Mouse (Mus musculus) spleen, adult 2 months (tissue): ENCODE results near the gene Grip1.

ENCODE experiments used
- CTCF ChIP-seq: fragments of 200-500 bp; IDR thresholded peaks from 2 replicates; pipeline ENCODE4 v1.5.1; 2011; ENCODE audit warnings: mild to moderate bottlenecking, inconsistent platforms; ENCODE audit not compliant: insufficient read depth, insufficient read length, insufficient replicate concordance; ENCODE audit errors: extremely low read depth
- POLR2A ChIP-seq: fragments of 200-500 bp; IDR thresholded peaks from 2 replicates; pipeline ENCODE4 v1.6.1; 2011; ENCODE audit warnings: low read depth, low read length, inconsistent platforms

DNA sequence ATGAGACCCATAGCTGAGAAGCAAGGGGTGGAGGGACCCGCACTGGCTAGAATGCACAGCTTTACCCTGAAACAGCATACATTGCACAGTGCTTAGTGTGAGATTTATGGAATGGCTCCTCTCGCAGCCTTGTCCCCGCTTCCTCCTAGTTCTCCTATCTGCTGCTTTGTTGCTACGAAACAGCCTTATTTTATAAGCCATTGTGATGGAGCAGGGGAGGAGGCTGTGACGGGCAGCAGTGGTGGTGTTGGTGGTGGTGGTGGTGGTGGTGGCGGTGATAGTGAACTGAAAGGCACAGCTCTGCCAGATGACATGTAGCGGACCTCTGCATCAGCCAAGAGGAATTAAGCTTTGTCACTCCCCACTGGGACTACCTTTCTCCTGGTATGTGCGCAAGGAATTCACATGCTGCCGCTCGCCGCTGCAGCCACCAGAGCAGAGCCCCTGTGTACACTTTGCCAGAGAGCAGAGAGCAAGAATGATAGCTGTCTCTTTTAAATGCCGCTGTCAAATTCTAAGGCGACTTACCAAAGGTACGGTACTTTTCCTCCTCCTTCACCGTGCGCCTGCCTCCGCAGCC, 365.6 kb downstream of the Grip1 start:
- no peak for TF ChIP-seq CTCF
- no peak for TF ChIP-seq POLR2A
